Mouse (Mus musculus): Measurements from ENCODE around the gene Tmem238.
"Not testable (repeated sequence)": the region's sequence is repeated elsewhere in the genome, so short reads cannot be mapped to it uniquely, and the experiment has no call there.

Gene Tmem238

GRCm38 (mm10) chr7:4789436-4789935 lies at the start of gene Tmem238:
Tmem238 (minus strand) TSS chr7:4789656.
- no peak for DNase-seq (ENCODE audit: low spot score in 2 of 2)

- DNase-seq (ENCODE audit: low spot score in 2 of 2): no peak
Observed at GRCm38 (mm10) chr7:4837639-4838038, 48.2 kb upstream of the Tmem238 start.

GRCm38 (mm10) chr7:4836351-4836792 lies 46.9 kb upstream of the Tmem238 start:
- DNase-seq (ENCODE audit: low spot score in 2 of 2): peak; percentile 18 to 49

DNA sequence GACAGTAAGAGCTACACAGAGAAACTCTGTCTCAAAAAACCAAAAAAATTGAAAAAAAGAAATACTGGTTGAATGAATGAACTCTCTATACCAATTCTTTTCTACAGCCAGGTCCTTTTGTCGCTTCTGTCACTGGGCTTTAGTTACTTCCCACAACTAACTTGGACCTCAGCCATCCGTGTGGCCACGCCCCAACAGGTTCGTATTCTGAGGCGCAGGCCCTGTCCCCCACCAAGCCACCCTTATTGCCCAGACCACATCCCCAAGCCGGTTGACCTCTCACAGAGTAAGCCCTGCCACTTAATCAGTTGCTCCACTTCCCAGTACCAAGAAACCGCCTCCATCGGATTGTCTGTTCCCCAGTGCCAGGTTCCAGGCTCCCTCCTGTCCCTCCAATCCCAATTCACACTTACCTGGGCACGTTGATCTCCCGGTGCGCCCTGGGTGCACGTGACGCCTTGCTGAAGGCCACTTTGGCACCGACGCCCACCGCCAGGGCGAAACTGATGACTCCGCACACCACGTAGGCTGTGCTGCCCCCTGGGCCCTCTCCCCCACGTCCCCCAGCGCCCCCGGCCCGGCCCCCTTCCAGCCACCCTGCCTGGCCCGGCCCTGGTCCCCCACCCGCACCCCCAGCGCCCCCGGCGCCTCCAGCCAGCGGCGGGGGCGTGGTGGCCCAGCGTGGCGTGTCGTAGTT lies 46.3 kb upstream of the Tmem238 start:
- DNase-seq (ENCODE audit: low spot score in 2 of 2): no peak

- DNase-seq (ENCODE audit: low spot score in 2 of 2): no peak
Observed at GRCm38 (mm10) chr7:4830476-4830875, 41.0 kb upstream of the Tmem238 start.

DNA sequence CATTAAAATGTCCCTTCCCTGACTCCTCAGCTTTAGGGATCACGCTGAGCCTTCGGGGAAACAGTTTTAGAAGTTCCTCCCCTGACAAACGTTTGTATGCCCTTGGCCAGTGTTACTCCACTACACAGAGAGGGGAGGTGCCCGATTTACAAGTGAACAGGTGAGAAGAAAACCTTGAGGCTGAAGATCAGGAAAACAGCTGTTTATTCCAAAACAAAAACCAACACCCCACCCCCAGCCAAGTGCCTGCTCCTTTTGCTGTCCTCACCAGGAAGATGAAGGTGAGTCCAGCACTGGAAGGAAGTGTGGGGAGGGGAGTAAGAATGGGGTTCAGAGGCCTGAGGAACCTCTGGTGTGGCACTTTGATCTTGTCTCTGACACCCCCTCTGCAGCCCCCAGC lies 35.9 kb upstream of the Tmem238 start:
- no peak for DNase-seq (ENCODE audit: low spot score in 2 of 2)

DNA sequence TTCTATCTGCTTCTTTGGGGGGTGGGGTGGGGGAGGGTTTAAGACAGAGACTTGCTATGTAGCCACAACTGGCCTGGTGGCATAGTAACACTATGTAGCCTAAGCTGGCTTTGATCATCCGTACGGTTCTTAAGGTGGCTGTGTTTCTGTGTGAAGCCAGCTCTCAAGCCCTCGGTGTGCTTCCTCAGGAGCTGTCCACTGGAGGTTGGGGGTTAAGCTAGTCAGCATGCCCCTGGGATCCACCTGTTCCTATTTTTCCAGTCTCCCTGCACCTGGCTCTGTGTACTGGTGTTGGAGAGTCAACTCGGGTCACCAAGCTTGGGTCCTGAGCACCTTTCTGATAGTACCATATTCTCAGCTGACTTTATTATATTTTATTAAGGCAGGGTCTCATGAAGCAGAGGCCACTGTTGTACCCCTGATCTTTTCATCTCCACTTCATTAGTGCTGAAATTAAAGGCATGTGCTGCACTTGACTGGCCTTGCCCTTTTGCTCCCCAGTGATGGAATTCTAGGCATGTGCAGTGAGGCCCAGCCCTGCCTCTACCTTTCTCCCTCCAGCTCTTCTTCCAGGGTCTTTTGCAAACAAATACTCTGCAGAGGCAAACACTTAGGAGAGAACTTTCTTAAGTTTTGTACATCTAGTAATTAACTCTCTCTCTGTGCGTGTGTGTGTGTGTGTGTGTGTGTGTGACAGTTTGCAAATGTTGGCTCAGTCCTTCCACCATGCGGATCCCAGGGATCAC lies 32.9 kb upstream of the Tmem238 start:
- no peak for DNase-seq (ENCODE audit: low spot score in 2 of 2)

DNA sequence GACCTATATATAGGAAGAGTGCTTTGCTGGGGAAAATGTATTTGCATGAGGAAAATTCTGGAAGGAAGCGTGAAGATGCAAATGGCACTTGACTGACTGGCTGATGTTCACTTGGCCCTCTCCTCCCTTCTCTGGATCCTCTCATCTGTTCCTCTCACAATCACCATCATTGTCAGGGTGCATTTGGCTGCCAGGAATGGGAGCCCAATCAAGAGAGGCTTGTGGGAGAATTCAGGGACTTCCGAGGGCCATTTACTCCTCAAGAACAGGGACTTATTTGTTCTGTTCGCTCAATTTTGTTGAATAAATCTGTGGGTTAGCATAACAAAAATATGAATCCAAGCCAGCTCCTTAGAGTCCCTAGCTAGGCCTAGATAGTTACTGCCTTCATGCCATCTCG lies 32.2 kb upstream of the Tmem238 start:
- no peak for DNase-seq (ENCODE audit: low spot score in 2 of 2)

GRCm38 (mm10) chr7:4820925-4821324 lies 31.5 kb upstream of the Tmem238 start:
- not testable (repeated sequence) for DNase-seq (ENCODE audit: low spot score in 2 of 2)

DNA sequence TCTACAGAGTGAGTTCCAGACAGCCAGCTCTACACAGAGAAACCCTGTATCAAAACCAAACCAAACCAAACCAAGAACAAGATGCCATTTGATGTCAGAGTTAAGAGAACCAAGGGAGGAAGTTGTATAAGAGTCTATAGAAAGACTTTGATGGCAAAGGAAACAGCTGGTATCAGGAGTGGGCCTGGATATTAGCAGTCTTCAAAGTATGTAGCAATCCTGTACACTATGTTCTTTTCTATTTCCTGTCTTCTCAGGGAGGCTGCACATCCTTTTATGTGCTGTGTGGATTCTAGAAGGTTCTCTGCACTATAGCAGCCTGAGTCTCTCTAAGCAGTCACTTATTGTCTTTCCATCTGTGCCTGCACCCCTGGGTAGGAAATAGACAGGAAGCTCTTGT lies 27.1 kb upstream of the Tmem238 start:
- DNase-seq (ENCODE audit: low spot score in 2 of 2): no peak

DNA sequence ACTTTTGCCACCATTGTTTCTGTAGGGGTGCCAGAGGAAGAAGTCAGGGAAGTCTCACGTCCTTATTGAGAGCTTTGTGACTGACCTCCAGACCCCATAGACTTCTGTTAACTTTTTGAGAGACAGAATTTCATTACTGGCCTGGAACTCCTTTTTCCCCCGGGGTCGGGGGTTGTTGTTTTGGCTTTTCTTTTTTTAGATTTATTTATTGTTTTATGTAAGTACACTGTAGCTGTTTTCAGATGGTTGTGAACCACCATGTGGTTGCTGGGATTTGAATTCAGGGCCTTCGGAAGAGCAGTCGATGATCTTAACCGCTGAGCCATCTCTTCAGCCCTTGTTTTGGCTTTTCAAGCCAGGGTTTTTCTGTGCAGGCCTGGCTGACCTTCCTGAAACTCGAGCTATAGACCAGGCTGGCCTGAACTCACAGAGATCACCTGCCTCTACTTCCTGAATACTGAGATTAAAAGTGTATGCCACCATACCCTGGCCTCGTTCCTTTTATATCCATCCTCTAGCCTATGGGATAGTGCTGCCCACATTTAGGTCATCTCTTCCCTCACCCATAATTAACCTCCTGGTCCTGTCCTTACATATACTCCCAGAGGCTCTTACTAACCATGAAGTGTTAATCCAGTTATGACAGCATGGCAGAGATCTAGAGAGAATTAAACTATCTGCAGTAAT lies 23.8 kb upstream of the Tmem238 start:
- no peak for DNase-seq (ENCODE audit: low spot score in 2 of 2)

DNA sequence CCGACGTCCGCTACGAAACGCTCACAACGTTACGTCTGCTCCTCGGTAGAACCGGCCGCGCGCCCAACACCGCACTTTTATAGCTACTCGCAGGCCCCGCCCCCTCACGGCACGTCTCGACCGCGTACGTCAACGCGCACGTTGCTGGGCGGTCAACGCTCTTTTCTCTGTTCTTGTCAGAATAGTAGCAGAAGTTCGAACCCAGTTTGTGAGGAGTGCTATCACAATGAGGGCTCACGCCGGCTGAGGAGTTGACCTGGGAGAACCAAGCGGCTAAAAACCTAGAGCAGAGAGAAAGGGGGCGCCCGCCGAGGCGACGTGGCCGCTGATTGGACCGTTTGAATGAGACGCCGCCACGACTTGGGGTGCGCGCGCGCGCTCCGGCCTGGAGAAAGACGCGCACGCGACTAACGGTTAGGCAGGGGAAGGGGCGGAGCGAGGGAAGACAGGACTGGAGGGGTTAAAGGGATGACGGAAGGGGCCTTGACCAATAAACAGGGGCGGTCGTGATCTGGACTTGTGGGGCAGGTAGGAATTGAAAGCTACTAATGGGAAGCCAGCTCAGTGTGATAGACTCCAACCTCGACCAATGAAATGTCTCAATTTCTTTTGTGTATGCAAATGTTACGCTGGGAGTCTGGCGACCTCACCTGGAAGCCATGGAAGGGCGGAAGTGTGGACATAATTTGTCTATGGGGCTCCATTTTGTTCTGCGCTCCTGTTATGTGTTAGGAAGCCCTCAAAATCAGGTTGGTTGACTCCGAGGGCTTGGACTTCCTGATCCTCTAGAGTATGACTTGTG lies 23.0 kb upstream of the Tmem238 start, which contains the start of gene Ube2s:
Gene Ube2s, minus strand, starts transcription at position 288 of the 802 bp plus-strand sequence.
- peak; percentile 98 to 99 for DNase-seq (ENCODE audit: low spot score in 2 of 2)

GRCm38 (mm10) chr7:4811842-4812302 lies 22.4 kb upstream of the Tmem238 start:
- DNase-seq (ENCODE audit: low spot score in 2 of 2): peak; percentile 34 to 56

GRCm38 (mm10) chr7:4811131-4811530 lies 21.7 kb upstream of the Tmem238 start:
- not testable (repeated sequence) for DNase-seq (ENCODE audit: low spot score in 2 of 2)

DNA sequence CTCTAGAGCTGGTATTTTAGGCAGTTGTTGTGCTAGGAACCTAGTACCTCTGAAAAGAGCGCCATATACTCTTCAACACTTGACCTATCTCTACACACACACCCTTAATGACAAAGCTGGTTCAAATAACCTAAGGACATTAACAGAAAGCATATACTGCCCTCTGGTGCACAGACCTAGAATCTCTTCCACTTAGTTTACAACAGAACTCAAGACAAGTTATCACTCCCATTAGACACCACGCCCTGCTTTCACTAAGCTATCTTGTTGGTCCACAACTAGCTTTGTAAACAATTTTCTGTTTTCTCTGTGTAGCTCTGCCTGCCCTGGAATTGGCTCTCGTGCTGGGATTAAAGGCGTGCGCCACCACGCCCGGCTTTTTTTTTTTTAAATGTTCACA lies 17.3 kb upstream of the Tmem238 start:
- DNase-seq (ENCODE audit: low spot score in 2 of 2): peak in 1 of 2 experiments; percentile 36

GRCm38 (mm10) chr7:4802247-4802646 lies 12.8 kb upstream of the Tmem238 start:
- DNase-seq (ENCODE audit: low spot score in 2 of 2): no peak

DNA sequence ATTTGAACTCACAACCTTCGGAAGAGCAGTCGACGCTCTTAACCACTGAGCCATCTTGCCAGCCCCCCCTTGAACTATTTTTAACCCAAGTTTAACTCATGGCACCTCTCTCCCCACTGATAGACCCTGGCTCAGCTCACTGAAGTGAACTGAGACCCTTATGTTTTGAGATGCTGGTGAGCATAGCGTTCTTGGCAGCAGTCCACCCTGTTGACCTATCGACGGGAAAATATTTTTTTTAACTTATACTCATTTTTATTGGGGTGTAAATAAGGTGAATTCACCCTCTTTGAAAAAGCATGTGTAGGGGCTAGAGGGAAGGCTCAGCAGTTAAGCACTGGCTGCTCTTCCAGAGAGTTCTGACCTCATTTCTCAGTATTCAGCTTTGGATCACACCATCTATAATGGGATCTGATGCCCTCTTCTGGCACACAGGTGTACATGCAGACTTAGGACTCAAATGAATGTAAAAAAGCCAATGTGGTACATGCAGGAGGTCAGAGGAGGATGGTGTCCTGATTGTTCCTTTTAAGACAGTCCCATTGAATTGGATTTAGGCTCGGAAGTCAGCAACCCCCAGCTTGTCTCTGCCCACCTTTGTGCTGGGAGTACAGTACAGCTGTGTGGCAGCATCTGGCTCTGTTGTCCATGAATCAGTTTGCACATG lies 6.4 kb upstream of the Tmem238 start:
- DNase-seq (ENCODE audit: low spot score in 2 of 2): no peak

DNA sequence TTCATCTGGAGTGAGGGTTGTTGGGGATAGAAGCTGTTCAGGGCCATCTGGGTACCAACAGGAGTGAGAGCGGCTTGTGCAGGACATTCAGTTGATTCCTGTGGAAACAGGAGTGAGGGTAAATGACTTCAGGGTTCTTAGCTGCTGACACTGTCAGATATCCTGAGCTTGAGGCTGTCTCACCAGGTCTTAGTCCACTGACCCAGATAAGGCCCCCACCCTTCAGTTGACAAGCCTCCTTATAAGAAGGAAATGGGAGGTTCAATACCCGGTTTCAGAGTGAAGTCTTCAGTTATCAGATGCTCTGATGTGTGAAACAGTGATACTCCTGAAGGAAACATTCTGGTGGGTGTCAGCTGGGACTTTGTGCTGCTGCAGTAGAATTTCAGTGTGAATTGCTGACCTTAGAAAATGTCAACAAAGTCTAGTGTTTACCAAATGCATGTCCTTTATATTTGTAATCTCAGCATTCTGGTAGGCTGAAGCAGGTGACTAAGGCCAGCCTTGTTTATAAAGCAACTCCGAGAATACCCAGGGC lies 5.2 kb upstream of the Tmem238 start:
- no peak for DNase-seq (ENCODE audit: low spot score in 2 of 2)

GRCm38 (mm10) chr7:4793674-4794073 lies 4.2 kb upstream of the Tmem238 start:
- no peak for DNase-seq (ENCODE audit: low spot score in 2 of 2)

DNA sequence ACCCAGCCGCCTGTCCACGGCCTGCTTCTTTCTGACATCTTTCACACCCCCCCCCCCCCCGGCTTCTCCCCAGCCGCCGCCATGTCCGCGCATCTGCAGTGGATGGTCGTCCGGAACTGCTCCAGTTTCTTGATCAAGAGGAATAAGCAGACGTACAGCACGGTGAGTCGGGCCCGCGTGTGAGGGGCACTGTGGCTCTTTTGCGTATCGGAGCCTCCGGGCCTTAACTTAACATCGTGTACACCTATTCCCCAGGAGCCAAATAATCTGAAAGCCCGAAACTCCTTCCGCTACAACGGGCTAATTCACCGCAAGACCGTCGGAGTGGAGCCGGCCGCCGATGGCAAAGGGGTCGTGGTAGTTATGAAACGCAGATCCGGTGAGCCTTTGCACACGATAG lies 3.8 kb upstream of the Tmem238 start:
- DNase-seq (ENCODE audit: low spot score in 2 of 2): not testable (repeated sequence)
